Mouse (Mus musculus) cerebral cortex, adult 2 months (tissue): ENCODE results near the gene Nacc1.

Experiments
- WGBS: fragments of 180-500 bp; shearing (Covaris S2); methylation state at CpG from one replicate; pipeline ENCODE4 v1.1.7; 2018; 5-methylcytosine and 5-hydroxymethylcytosine counted together

The Nacc1 gene

DNA sequence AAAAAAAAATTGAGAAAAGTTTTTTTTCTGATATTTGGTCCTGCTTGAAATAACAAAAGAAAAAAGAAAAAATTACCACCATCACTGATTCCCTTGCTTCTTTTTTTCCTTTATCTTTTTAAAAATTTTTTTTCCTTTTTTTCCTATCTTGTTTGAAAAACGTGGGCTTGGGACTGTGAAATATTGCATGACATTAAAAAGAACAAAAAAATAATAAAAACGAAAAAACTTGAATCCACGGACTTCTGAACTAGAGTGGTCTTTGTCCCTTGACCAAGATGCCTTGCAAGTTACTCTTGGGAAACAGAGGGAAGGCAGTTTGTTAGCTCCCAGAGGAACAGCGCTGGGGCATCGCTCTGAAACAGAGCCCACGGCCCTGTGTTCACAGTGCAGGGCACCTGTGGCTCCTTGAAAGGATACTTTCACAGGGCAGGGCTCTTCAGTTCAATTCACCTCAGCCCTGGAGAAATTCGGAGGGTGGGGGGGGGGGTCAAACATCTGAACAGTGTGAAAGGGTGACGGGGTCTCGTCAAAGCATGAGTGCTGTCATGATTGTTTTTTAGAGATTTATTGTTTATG, 47.6 kb downstream of the Nacc1 start:
- whole genome bisulfite sequencing = 32% methylated on average over 9 of the region's 9 CpGs

GRCm38 (mm10) chr8:84639162-84640009, 48.3 kb downstream of the Nacc1 start:
- 1% methylated on average over 106 of the region's 106 CpGs for WGBS

DNA sequence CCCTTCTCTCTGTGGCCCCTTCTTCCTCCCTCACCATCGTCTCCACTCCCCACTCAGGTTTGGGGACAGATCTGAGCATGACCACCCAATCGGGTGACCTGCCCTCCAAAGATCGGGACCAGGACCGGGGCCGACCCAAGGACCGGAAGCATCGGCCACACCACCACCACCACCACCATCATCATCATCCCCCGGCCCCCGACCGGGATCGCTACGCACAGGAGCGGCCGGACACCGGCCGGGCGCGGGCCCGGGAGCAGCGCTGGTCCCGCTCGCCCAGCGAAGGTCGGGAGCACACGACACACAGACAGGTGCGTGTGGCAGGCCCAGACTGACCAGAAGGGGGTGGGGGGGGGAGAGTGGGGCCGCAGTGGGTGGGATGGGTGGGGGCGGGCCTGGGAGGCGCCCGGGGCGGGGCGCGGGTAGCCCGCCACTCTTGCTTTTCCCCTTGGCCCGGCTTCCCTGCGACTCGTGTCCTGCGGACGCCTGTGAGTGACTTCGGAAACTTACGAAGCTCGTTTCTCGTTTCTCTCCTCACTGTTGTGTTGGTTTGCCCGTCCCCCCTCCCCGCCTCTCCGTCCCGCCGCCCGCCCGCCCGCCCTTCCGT, 49.0 kb downstream of the Nacc1 start:
- WGBS = 8% methylated on average over 49 of the region's 52 CpGs

DNA sequence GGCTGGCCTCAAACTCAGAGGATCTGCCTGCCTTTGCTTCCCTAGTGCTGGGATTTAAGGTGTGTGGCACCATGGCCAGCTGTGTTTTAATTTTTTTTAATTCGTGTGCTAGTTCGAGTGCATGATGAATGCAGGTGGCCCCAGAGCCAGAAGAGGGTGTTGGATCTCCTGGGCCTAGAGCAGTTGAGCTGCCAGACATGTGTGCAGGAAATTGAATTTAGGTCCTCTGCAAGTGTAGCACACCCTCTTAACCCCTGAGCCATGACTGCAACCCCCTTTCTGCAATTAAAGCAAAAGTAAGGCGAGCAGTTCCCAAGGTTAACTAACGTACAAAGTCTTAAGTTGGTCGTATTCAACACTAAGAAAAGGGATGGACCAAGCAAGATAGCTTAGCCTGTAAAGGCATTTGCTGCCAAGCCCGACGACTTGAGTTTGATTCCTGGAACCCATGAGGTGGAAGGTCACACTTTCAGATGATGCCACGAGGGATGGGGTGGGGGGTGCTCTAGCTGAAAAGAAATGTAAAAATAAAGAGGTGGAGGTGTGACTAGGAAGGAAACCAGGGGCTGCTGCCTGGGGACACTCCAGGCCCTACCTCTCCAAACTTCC, 49.6 kb downstream of the Nacc1 start:
- WGBS = 52% methylated on average over 8 of the region's 8 CpGs

- WGBS = 88% methylated on average over 17 of the region's 17 CpGs
Measured at GRCm38 (mm10) chr8:84636051-84636691, 51.5 kb downstream of the Nacc1 start.

GRCm38 (mm10) chr8:84635397-84636050, 52.1 kb downstream of the Nacc1 start:
- WGBS = 71% methylated on average over 14 of the region's 14 CpGs

GRCm38 (mm10) chr8:84634849-84635304, 52.8 kb downstream of the Nacc1 start:
- 39% methylated on average over 9 of the region's 9 CpGs for WGBS

GRCm38 (mm10) chr8:84633841-84634584, 53.6 kb downstream of the Nacc1 start:
- WGBS = 55% methylated on average over 10 of the region's 10 CpGs

DNA sequence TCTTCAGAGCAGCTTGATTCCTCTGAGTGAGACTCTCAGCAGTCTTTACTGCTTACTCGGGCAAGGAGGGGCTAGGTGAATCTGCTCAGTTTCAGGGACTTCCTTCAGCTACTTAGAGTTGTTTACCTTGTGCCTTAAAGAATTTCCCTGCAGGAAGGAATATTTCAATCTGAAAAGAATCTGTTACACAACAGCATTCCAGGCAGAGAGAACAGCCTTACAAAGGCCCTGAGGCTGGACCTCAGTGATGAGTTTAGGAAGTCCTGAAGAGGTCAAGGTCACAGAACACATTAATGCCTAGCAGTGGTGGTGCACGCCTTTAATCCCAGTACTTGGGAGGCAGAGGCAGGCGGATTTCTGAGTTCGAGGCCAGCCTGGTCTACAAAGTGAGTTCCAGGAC, 55.8 kb downstream of the Nacc1 start:
- 90% methylated on average over 4 of the region's 4 CpGs for WGBS

- whole genome bisulfite sequencing = 80% methylated on average over 4 of the region's 4 CpGs
Measured at GRCm38 (mm10) chr8:84630145-84630544, 57.5 kb downstream of the Nacc1 start.

- 81% methylated on average over 11 of the region's 11 CpGs for WGBS
Measured at GRCm38 (mm10) chr8:84629586-84629985, 58.1 kb downstream of the Nacc1 start.

DNA sequence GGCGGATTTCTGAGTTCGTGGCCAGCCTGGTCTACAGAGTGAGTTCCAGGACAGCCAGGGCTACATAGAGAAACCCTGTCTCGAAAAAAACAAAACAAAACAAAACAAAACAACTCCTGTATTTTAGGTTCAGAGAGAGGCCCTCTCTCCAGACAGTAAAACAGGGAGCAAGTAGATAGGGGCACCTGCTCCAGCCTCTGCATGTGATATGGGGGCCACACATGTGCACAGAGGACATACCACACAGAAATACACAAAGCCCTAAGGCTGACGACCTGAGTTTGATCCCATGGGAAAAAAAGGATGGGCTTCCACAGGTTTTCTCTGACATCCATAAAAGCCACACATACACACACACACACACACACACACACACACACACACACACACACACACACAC, 64.2 kb downstream of the Nacc1 start:
- WGBS = 81% methylated on average over 4 of the region's 4 CpGs

GRCm38 (mm10) chr8:84621102-84621625, 66.5 kb downstream of the Nacc1 start:
- WGBS = 81% methylated on average over 8 of the region's 8 CpGs
